Mouse (Mus musculus) heart, embryonic 13.5 days (tissue): ENCODE measurements around the gene Vars2. TPM values are rescaled to one million over a fixed set of nuclear protein-coding genes. Genes with fewer than 3 reads are reported as not detected.

Experiments used
- ATAC-seq: fragments of 200-750 bp; cut with Nextera tagmentation; 2 replicates; pipeline ENCODE4 v1.8.0; 2017; ENCODE audit warnings: moderate TSS enrichment; ENCODE audit not compliant: insufficient number of reproducible peaks, low FRiP score, low TSS enrichment; ENCODE audit errors: extremely low read depth
- H3K27ac ChIP-seq: fragments of 300-500 bp; sonication (generic); replicated peaks from 2 replicates; pipeline ENCODE4 v1.5.1; 2015; ENCODE audit warnings: moderate library complexity, mild to moderate bottlenecking, inconsistent platforms
- H3K27me3 ChIP-seq: fragments of 300-500 bp; sonication (generic); replicated peaks from 2 replicates; pipeline ENCODE4 v1.6.1; 2015; ENCODE audit warnings: mild to moderate bottlenecking, inconsistent platforms
- H3K36me3 ChIP-seq: fragments of 300-500 bp; sonication (generic); 2 replicates; pipeline ENCODE4 v1.6.1; 2015; ENCODE audit warnings: mild to moderate bottlenecking, inconsistent platforms
- H3K4me1 ChIP-seq: fragments of 300-500 bp; sonication (generic); 2 replicates; pipeline ENCODE4 v1.6.1; 2015; ENCODE audit warnings: inconsistent platforms
- H3K4me2 ChIP-seq: fragments of 300-500 bp; sonication (generic); 2 replicates; pipeline ENCODE4 v1.6.1; 2015; ENCODE audit warnings: inconsistent platforms, mild to moderate bottlenecking, moderate library complexity
- H3K4me3 ChIP-seq: fragments of 300-500 bp; sonication (generic); 2 replicates; pipeline ENCODE4 v1.5.1; 2015; ENCODE audit warnings: moderate library complexity, mild to moderate bottlenecking, inconsistent platforms
- H3K9ac ChIP-seq: fragments of 300-500 bp; sonication (generic); 2 replicates; pipeline ENCODE4 v1.6.1; 2015; ENCODE audit warnings: inconsistent platforms, mild to moderate bottlenecking, moderate library complexity
- H3K9me3 ChIP-seq: fragments of 300-500 bp; sonication (generic); 2 replicates; pipeline ENCODE4 v1.6.1; 2016; ENCODE audit warnings: inconsistent platforms
- WGBS: fragments of 180-500 bp; shearing (Covaris S2); methylation state at CpG from one replicate; pipeline ENCODE4 v1.1.7; 2015; ENCODE audit warnings: mixed read lengths; 5-methylcytosine and 5-hydroxymethylcytosine counted together
- polyA plus RNA-seq: library from polyadenylated mRNA; unstranded; fragments of >200 nt; fragmentation: Nextera tagmentation; extraction: Ambion mirVana; gene quantifications from 2 replicates; pipeline ENCODE4 v1.2.1, GENCODE M21; 2015

Vars2 gene
- polyA plus RNA-seq, 1 experiment from 2014 or later, result 12.2 TPM

DNA sequence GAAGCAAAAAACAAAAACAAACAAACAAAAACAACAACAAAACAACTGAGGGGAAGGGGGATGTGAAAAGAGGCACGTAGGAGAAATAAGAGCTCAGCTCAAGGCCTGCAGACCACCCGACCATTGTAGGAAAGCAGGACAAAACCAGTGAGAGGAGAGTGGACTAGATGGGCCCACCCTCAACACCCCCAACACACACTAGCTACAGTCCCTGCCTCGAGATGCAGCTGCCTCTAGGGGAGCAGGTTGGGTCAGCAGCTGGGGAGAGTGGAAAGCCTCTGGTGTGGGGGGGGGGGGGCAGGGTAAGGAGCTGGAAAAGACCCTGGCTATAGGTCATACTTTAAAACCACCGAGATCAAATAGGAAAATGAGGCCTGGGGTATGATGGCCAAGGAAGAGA is 35.2 kb upstream of the Vars2 start:
- no peak for ATAC-seq
- Histone ChIP-seq H3K27ac (peak overlapping the region; percentile 99), H3K4me1 (peaks cover 65% of the 10 kb centered on the region), H3K9me3 (no peaks in the 10 kb centered on the region), H3K36me3 (peaks cover 6% of the 10 kb centered on the region), H3K27me3 (peaks cover 10% of the 10 kb centered on the region; the same call in 1 of the 2 replicates), H3K4me2 (peak overlapping the region; percentile 81), H3K4me3 (peak overlapping the region; percentile 84), H3K9ac (peak overlapping the region; percentile 96)
- WGBS, result 12% methylated on average over 4 of the region's 4 CpGs

DNA sequence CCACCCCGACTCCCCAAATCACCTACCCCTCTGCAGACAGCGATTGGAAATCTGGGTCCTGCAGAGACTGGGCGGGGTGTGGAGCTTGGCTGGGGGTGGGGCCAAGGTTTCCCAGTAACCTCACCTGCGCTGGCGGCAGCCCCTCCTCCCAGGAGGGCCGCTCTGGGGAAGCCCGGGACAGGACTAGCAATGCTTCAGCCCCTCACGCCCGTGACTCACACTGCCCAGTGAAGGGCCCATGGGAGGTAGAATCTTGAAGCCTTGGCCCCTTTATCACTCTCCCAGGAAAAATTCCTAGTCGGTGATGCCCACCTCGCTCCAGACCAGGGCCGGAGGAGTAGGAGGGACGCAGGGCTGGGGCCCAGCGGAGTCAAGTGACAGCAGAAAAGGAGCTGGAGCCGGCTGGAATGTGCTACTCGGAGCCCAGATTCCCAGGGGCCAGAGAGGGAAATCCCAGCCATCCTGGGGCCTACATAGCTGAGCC is 34.6 kb upstream of the Vars2 start:
- Histone ChIP-seq H3K27me3 (peaks cover 10% of the 10 kb centered on the region; the same call in 1 of the 2 replicates), H3K9me3 (no peaks in the 10 kb centered on the region)
- ATAC-seq, result peak; percentile 11; the same call in 1 of the 2 replicates

DNA sequence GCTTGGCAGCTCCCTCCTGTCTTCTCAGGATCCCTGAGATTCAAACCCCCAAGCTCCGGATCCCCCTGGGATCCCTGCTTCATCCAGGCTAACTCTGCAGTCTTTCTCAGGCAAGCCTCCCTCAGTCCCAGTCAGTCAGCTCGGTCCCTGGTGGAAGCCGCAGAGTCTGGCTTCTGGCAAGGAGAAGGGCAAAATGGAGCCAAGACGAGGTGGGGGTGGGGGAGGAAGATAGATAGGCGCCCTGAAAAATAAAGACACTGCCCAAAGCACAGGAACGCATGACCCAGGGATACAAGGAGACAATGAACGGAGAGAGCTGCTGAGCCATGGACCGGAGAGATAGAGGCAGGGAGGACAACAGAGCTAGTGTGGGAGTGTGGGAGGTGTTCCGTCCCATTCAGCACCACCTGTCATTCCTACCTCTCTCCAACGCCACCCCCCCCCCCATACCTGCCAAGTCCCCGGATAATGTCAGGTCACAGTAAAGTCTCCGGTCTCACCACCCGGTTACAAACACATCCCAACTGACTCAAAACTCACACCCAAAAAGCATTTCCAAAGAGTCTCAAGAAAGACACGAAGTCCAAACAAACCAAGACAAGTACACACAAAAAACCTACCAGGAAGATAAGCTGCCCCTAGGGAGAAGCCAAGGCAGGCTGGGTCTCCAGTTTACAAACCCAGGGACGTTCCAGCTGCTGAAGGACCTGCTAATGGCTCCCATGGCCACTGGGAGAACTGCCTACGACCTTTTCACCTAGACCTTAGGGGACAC is 34.0 kb upstream of the Vars2 start:
- H3K4me2 ChIP-seq, result peak overlapping the region; percentile 81
- H3K9ac ChIP-seq, result peak overlapping the region; percentile 96
- WGBS, result under 1% methylated on average over 16 of the region's 16 CpGs
- H3K4me3 ChIP-seq, result peak overlapping the region; percentile 84
- no peak for ATAC-seq
- no peaks in the 10 kb centered on the region for H3K9me3 ChIP-seq
- peaks cover 10% of the 10 kb centered on the region; the same call in 1 of the 2 replicates for H3K27me3 ChIP-seq
- H3K4me1 ChIP-seq, result peaks cover 76% of the 10 kb centered on the region
- H3K27ac ChIP-seq, result peak overlapping the region; percentile 99
- H3K36me3 ChIP-seq, result peaks cover 6% of the 10 kb centered on the region

More for the DNA sequence above, 34.6 kb upstream of the Vars2 start:
- 3% methylated on average over 16 of the region's 16 CpGs for WGBS
- Histone ChIP-seq H3K9ac (peak overlapping the region; percentile 96), H3K4me1 (peaks cover 71% of the 10 kb centered on the region), H3K4me3 (peak overlapping the region; percentile 84), H3K36me3 (peaks cover 6% of the 10 kb centered on the region), H3K4me2 (peak overlapping the region; percentile 81), H3K27ac (peak overlapping the region; percentile 99)

DNA sequence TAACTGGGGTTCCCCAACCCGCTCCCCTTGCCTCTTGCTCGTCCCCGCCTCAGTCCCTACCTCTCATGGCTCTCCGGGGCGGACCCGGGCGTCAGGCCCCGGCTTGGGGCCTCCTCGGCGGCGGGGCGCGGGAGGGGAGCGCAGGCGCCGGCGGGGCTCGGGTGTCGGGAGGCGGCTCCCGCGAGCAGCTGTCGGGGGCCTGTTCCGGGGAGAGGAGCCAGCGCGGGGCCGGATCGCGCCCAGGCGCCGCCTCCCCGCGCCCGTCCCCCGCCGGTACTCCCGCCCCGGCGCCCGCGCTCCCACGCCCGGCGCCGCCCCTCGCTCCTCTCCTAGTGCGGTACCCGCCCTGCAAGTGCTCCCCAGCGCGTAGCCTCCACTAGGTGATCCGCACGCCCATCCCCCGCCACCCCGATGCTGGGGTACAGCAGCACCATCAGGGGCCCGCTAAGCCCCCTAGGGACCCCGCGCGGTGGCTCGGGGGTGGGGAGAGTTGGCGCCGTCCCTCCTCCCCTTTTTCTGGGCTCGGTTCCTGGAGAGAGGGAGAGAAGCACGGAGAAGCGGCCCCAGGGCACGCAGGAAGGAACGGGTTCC is 33.1 kb upstream of the Vars2 start:
- H3K4me2 ChIP-seq, result peak overlapping the region; percentile 81
- under 1% methylated on average over 57 of the region's 66 CpGs for WGBS
- H3K4me3 ChIP-seq, result peak overlapping the region; percentile 84
- H3K9ac ChIP-seq, result peak overlapping the region; percentile 96
- H3K27me3 ChIP-seq, result peaks cover 10% of the 10 kb centered on the region; the same call in 1 of the 2 replicates
- H3K9me3 ChIP-seq, result no peaks in the 10 kb centered on the region
- H3K36me3 ChIP-seq, result peaks cover 13% of the 10 kb centered on the region
- ATAC-seq, result peak; percentile 44
- H3K27ac ChIP-seq, result peak overlapping the region; percentile 99
- peaks cover 68% of the 10 kb centered on the region for H3K4me1 ChIP-seq

DNA sequence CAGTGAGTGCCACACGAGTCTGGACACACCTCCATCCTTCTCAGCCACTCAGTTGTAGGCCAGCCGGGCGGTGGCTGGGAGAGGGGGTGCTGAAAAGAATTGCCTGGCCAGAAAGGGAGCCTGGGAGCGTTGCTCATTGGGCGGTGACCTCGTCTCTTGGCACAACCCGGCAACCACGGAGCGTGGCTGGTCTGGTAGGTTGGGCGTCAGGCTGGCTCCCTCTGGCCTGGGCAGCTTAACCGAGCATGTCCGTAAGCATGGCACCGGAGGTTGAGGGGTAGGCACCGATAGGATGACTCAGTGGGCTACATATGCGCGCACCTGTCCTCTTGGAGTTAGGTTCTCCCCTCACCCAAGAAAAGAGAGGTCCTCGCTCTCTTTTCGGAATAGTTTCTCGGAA is 32.5 kb upstream of the Vars2 start:
- H3K4me1 ChIP-seq, result peaks cover 62% of the 10 kb centered on the region
- peak overlapping the region; percentile 96 for H3K9ac ChIP-seq
- WGBS, result 2% methylated on average over 19 of the region's 19 CpGs
- H3K27me3 ChIP-seq, result peaks cover 10% of the 10 kb centered on the region; the same call in 1 of the 2 replicates
- peak overlapping the region; percentile 81 for H3K4me2 ChIP-seq
- H3K27ac ChIP-seq, result peak overlapping the region; percentile 99
- H3K9me3 ChIP-seq, result no peaks in the 10 kb centered on the region
- H3K4me3 ChIP-seq, result peak overlapping the region; percentile 84
- peaks cover 19% of the 10 kb centered on the region for H3K36me3 ChIP-seq
- ATAC-seq, result no peak; the same call in 1 of the 2 replicates

DNA sequence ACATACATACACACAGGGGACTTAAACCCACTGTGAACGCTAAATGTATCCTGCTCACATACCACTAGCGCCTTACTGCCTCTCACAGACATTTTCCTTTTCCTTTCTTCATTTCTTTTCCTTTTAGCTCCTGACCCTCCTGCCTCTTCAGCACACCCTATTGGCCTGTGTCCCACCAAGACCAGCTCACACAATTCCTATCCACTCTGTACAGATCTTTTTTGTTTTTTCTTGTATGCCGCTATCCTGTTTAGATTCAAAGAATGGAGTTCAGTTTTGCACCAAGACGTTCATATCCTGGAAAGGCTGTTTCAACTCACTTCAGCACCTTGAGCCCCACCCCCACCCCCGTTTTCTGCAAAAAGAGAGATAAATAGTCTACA is 31.1 kb upstream of the Vars2 start:
- no peak for ATAC-seq
- Histone ChIP-seq H3K27me3 (peaks cover 10% of the 10 kb centered on the region; the same call in 1 of the 2 replicates), H3K4me2 (peak overlapping the region; percentile 81), H3K4me3 (peak overlapping the region; percentile 84), H3K27ac (peak overlapping the region; percentile 99), H3K4me1 (peaks cover 48% of the 10 kb centered on the region), H3K36me3 (peaks cover 27% of the 10 kb centered on the region), H3K9me3 (no peaks in the 10 kb centered on the region), H3K9ac (peak overlapping the region; percentile 82)
- 16% methylated on average over 5 of the region's 5 CpGs for WGBS

DNA sequence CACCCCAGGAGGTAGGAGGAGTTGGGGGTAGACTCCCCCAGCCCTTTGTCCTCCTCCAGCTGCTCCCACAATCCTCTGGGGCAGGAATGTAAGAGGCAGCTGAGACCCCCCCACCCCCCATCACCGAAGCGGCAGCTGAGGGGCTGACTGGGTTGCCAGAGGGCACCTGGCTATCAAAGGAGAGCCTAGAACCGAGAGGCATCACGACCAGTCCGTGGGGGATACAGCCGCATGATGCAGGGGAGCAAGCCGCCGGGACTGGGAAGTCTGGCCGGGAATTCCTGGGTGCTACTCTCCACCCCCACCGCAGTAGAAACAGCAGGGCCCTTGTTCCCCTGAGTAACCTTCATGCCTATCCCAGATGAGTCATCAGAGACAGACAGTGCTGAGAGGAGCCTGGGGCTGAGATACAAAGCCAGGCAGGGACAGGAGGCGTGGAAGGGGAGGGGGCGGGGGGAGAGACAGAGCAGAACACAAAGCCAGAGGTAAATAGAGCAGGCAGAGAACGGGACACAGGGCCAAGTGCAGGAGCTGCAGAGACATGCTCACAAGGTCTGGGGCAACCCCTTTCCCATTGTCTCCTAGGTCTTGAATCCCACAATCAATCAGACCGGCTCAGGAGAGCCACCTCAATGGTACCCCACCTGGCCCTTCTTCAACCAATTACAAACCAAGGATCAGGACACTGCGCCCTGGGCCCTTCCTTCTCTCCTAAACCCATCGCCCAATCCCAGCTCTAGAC is 30.5 kb upstream of the Vars2 start:
- Histone ChIP-seq H3K4me1 (peaks cover 45% of the 10 kb centered on the region), H3K4me3 (peak overlapping the region; percentile 84), H3K9me3 (no peaks in the 10 kb centered on the region), H3K9ac (peak overlapping the region; percentile 82), H3K27ac (peak overlapping the region; percentile 99), H3K4me2 (peak overlapping the region; percentile 81), H3K36me3 (peaks cover 32% of the 10 kb centered on the region), H3K27me3 (peaks cover 10% of the 10 kb centered on the region; the same call in 1 of the 2 replicates)
- 5% methylated on average over 16 of the region's 16 CpGs for WGBS
- ATAC-seq, result peak; percentile 38

DNA sequence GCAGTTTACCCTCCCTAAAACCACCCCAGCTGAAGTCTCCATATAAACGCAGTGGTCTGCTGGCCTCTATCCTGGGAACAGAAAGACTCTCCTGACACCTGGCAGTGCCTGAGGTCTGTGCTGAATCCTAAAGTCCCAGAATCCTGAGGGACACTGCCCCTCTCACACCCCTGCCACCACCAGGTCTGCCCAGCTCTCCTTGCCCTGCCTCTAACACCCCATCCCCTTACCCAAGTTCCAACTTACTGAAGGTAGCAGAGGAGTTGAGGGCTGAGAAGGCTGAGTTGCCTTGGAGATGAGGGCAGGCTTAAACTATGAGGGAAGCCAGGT is 30.0 kb upstream of the Vars2 start:
- Histone ChIP-seq H3K9me3 (no peaks in the 10 kb centered on the region), H3K4me3 (peak overlapping the region; percentile 84), H3K9ac (peak overlapping the region; percentile 82), H3K4me1 (peaks cover 40% of the 10 kb centered on the region), H3K4me2 (peak overlapping the region; percentile 81), H3K27me3 (peaks cover 10% of the 10 kb centered on the region; the same call in 1 of the 2 replicates), H3K27ac (peak overlapping the region; percentile 99), H3K36me3 (peaks cover 38% of the 10 kb centered on the region)
- 4% methylated on average over 1 of the region's 1 CpGs for WGBS
- no peak for ATAC-seq

DNA sequence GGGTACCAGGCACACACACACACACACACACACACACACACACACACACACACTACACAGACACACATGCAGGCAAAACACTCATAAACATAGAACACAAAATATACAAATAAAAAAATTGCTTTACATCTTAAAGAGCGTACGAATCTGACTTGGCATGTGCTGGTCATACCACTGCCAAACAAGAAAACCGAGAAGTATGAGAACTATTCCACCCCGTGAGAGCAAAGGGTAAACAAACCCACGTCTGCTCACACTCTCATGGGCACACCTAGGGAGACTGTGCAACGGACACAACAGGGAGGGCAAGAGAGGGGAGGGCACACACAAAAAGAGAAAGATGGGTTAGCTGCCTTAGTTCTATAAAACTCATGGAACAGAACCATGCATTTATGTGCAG is 29.3 kb upstream of the Vars2 start:
- no peak for ATAC-seq
- Histone ChIP-seq H3K36me3 (peaks cover 45% of the 10 kb centered on the region), H3K27ac (peak overlapping the region; percentile 99), H3K4me3 (peak overlapping the region; percentile 84), H3K27me3 (peaks cover 10% of the 10 kb centered on the region; the same call in 1 of the 2 replicates), H3K4me2 (peak overlapping the region; percentile 81), H3K9me3 (no peaks in the 10 kb centered on the region), H3K4me1 (peaks cover 37% of the 10 kb centered on the region), H3K9ac (peak overlapping the region; percentile 82)
- 46% methylated on average over 6 of the region's 6 CpGs for WGBS

DNA sequence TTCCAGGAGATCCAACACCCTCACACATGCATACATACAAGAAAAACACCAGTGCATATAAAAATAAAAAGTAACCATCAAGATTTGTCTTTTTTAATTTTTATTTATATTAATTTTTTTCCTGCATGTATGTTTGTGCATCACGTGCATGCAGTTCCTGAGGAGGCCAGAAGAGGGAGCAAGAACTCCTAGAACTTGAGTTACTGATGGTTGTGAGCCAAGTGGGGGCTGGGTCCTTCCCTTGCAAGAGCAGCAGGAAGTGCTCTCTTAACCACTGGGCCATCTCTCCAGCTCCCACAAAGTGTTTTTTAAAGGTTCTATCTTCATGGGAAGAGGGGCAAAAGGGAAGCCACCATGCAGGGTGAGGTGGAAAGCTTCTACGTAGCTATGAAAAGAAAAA is 27.9 kb upstream of the Vars2 start:
- Histone ChIP-seq H3K9me3 (no peaks in the 10 kb centered on the region), H3K4me3 (no peak overlapping the region), H3K27ac (no peak overlapping the region), H3K4me1 (peaks cover 37% of the 10 kb centered on the region), H3K9ac (no peak overlapping the region), H3K27me3 (peaks cover 6% of the 10 kb centered on the region; the same call in 1 of the 2 replicates), H3K36me3 (peaks cover 59% of the 10 kb centered on the region), H3K4me2 (no peak overlapping the region)
- 87% methylated on average over 2 of the region's 2 CpGs for WGBS
- no peak for ATAC-seq

DNA sequence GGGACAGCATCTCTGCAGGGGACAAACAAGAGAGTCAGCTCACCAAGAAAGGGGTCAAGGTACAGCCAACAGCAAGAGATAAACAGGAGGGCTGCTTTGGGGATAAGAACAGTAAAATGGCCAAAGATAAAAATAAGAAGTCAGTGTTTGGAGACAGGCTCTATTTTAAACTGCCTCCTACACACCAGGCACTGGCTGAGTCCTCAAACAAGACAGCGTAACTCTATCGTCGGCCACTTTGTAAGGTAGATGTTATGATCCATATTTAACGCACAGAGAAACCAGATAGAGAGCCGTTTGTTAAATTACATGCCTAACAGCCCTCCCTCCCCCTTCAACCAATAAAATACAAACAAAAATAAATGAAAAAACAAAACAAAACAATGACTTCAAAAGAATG is 26.5 kb upstream of the Vars2 start:
- Histone ChIP-seq H3K9ac (no peak overlapping the region), H3K9me3 (no peaks in the 10 kb centered on the region), H3K27me3 (no peaks in the 10 kb centered on the region), H3K4me2 (no peak overlapping the region), H3K4me3 (no peak overlapping the region), H3K27ac (no peak overlapping the region), H3K36me3 (peaks cover 66% of the 10 kb centered on the region), H3K4me1 (peaks cover 26% of the 10 kb centered on the region)
- no peak for ATAC-seq
- 75% methylated on average over 5 of the region's 5 CpGs for WGBS
